Comparison of ENCODE assay signal across 9 mouse cellular contexts in the genomic region with DNA sequence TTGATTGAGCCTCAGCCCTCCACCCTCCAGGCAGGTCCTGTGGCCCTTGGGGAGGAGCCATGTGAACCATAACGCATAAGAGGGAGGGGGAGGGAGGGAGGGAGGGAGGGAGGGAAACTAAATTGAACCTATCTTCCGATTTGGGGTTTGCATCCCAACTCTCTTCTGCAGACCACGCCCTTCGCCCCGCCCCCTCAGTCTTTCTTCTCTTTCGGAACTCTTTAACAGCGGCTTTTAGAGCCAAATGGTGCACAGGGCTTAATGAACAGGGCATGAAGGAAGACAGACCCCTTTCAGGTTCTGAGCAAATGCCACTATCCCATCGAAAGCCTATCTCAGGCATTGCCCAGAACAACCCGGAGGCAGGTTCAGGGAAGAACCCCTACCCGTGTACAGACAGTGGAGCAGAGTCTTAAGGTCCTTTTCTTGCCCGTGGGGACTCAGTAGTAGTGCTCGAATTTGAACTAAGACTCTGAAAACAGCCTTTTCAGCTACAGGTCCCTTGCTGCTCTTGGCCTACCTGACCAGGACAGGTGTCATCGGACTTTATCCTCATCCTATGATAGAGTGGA. TPM values are rescaled to one million over a fixed set of nuclear protein-coding genes. Genes with fewer than 3 reads are reported as not detected.
DNase-seq lines count a peak whose midpoint lies in the region; ATAC-seq lines count a peak whose summit lies in the region.
"Had no signal": no experiment of that assay in that cellular context is flagged by ENCODE, and none has a peak within 500 bp of the region (broad histone marks: within the 10 kb centered on the region; RNA-seq: fewer than 3 reads in every experiment).

No protein-coding gene starts in this region.

- peak overlapping the region; percentile 51 for H3K9ac ChIP-seq in embryonic facial prominence, embryonic 12.5 days
- H3K9ac ChIP-seq in intestine, embryonic 15.5 days, result no peak overlapping the region
- H3K9ac ChIP-seq in midbrain, embryonic 12.5 days (replicated peaks), result peak overlapping the region; percentile 85

- peak; percentile 60 for DNase-seq in kidney, postnatal 10 days
- no peak for DNase-seq in kidney, postnatal 14 days
- DNase-seq in ovary, postnatal 10 days (ENCODE audit: low spot score), result no peak
- no peak for DNase-seq in layer of hippocampus, postnatal 36 days
- DNase-seq in urinary bladder, adult 2 months (ENCODE audit: low spot score), result no peak

- H3K36me3 ChIP-seq in embryonic facial prominence, embryonic 12.5 days, result no peaks in the 10 kb centered on the region
- H3K36me3 ChIP-seq in intestine, embryonic 15.5 days, result no peaks in the 10 kb centered on the region
- H3K36me3 ChIP-seq in midbrain, embryonic 12.5 days, result no peaks in the 10 kb centered on the region; the same call in 1 of the 2 replicates

- ATAC-seq in embryonic facial prominence, embryonic 12.5 days (ENCODE audit: insufficient number of reproducible peaks, insufficient read depth, low FRiP score, low TSS enrichment), result no peak
- ATAC-seq in intestine, embryonic 15.5 days, result no peak; the same call in 1 of the 2 replicates
- peak; percentile 17; the same call in 1 of the 2 replicates for ATAC-seq in midbrain, embryonic 12.5 days (ENCODE audit: low FRiP score, low read depth)

- WGBS in embryonic facial prominence, embryonic 12.5 days, result 2% methylated on average over 12 of the region's 13 CpGs
- 3% methylated on average over 13 of the region's 13 CpGs for WGBS in intestine, embryonic 15.5 days
- WGBS in midbrain, embryonic 12.5 days, result under 1% methylated on average over 13 of the region's 13 CpGs

- no peak overlapping the region for H3K27ac ChIP-seq in embryonic facial prominence, embryonic 12.5 days
- no peak overlapping the region for H3K27ac ChIP-seq in intestine, embryonic 15.5 days
- H3K27ac ChIP-seq in midbrain, embryonic 12.5 days (replicated peaks), result peak overlapping the region; percentile 87

- H3K4me2 ChIP-seq in embryonic facial prominence, embryonic 12.5 days (replicated peaks), result peak overlapping the region; percentile 84
- H3K4me2 ChIP-seq in intestine, embryonic 15.5 days (replicated peaks), result peak overlapping the region; percentile 60
- peak overlapping the region; percentile 82 for H3K4me2 ChIP-seq in midbrain, embryonic 12.5 days (replicated peaks)

- H3K4me1 ChIP-seq in embryonic facial prominence, embryonic 12.5 days, result peaks cover 21% of the 10 kb centered on the region; the same call in 1 of the 2 replicates
- H3K4me1 ChIP-seq in intestine, embryonic 15.5 days (replicated peaks), result peaks cover 18% of the 10 kb centered on the region
- peaks cover 29% of the 10 kb centered on the region for H3K4me1 ChIP-seq in midbrain, embryonic 12.5 days

- peaks cover 6% of the 10 kb centered on the region for H3K27me3 ChIP-seq in embryonic facial prominence, embryonic 12.5 days
- H3K27me3 ChIP-seq in intestine, embryonic 15.5 days (replicated peaks), result peaks cover 11% of the 10 kb centered on the region
- H3K27me3 ChIP-seq in midbrain, embryonic 12.5 days, result peaks cover 11% of the 10 kb centered on the region

- no peaks in the 10 kb centered on the region for H3K9me3 ChIP-seq in embryonic facial prominence, embryonic 12.5 days
- no peaks in the 10 kb centered on the region for H3K9me3 ChIP-seq in intestine, embryonic 15.5 days
- H3K9me3 ChIP-seq in midbrain, embryonic 12.5 days, result no peaks in the 10 kb centered on the region

- H3K4me3 ChIP-seq in embryonic facial prominence, embryonic 12.5 days, result peak overlapping the region; percentile 42
- peak overlapping the region; percentile 23; the same call in 1 of the 2 replicates for H3K4me3 ChIP-seq in intestine, embryonic 15.5 days (replicated peaks)
- peak overlapping the region; percentile 59 for H3K4me3 ChIP-seq in midbrain, embryonic 12.5 days

RNA-seq across cellular contexts. Expression of a gene that starts 0.6 kb away (rescaled TPM):
- polyA plus RNA-seq in embryonic facial prominence, embryonic 12.5 days (2016; fragmentation: Nextera tagmentation; extraction: Ambion mirVana), result 2.6 and 2.9 TPM in 2 replicates
- 0.75 and 1.1 TPM in 2 replicates for polyA plus RNA-seq in intestine, embryonic 15.5 days (2015; fragmentation: Nextera tagmentation; extraction: Ambion mirVana)
- 7.6 and 9.2 TPM in 2 replicates for polyA plus RNA-seq in midbrain, embryonic 12.5 days (2016; fragmentation: Nextera tagmentation; extraction: Ambion mirVana)
- under 1 TPM; 0.15 to 0.66 TPM for total RNA-seq in layer of hippocampus, postnatal 36 days (2021)
- polyA plus RNA-seq in urinary bladder, adult 2 months (2012; rRNA removed), result 0.01 TPM in 1 of 2 replicates, not detected in the other
- polyA plus RNA-seq: large intestine, adult 2 months had no signal

RNA-seq across cellular contexts. Expression of a gene that starts 20.1 kb away (rescaled TPM):
- polyA plus RNA-seq in embryonic facial prominence, embryonic 12.5 days (2016; fragmentation: Nextera tagmentation; extraction: Ambion mirVana), result 17.0 and 17.1 TPM in 2 replicates
- polyA plus RNA-seq in intestine, embryonic 15.5 days (2015; fragmentation: Nextera tagmentation; extraction: Ambion mirVana), result 4.9 and 5.0 TPM in 2 replicates
- 23.6 and 25.5 TPM in 2 replicates for polyA plus RNA-seq in midbrain, embryonic 12.5 days (2016; fragmentation: Nextera tagmentation; extraction: Ambion mirVana)
- 10 to 100 TPM; 15.6 to 16.5 TPM for total RNA-seq in layer of hippocampus, postnatal 36 days (2021)
- 2.7 and 3.4 TPM in 2 replicates for polyA plus RNA-seq in urinary bladder, adult 2 months (2012; rRNA removed)

RNA-seq across cellular contexts. Expression of a gene that starts 32.3 kb away (rescaled TPM):
- polyA plus RNA-seq in embryonic facial prominence, embryonic 12.5 days (2016; fragmentation: Nextera tagmentation; extraction: Ambion mirVana), result 0.08 TPM in 2 replicates
- 0.61 and 0.64 TPM in 2 replicates for polyA plus RNA-seq in intestine, embryonic 15.5 days (2015; fragmentation: Nextera tagmentation; extraction: Ambion mirVana)
- 0.05 TPM in 1 of 2 replicates, not detected in the other for polyA plus RNA-seq in midbrain, embryonic 12.5 days (2016; fragmentation: Nextera tagmentation; extraction: Ambion mirVana)
- total RNA-seq in layer of hippocampus, postnatal 36 days (2021), result not detected
- 0.01 and 0.03 TPM in 2 replicates for polyA plus RNA-seq in urinary bladder, adult 2 months (2012; rRNA removed)

RNA-seq across cellular contexts. Expression of a gene that starts 41.7 kb away (rescaled TPM):
- polyA plus RNA-seq in embryonic facial prominence, embryonic 12.5 days (2016; fragmentation: Nextera tagmentation; extraction: Ambion mirVana), result 91.7 TPM in 2 replicates
- 58.1 and 63.0 TPM in 2 replicates for polyA plus RNA-seq in intestine, embryonic 15.5 days (2015; fragmentation: Nextera tagmentation; extraction: Ambion mirVana)
- 88.2 and 89.3 TPM in 2 replicates for polyA plus RNA-seq in midbrain, embryonic 12.5 days (2016; fragmentation: Nextera tagmentation; extraction: Ambion mirVana)
- 100 to 1,000 TPM; 179 to 195 TPM for total RNA-seq in layer of hippocampus, postnatal 36 days (2021)
- polyA plus RNA-seq in urinary bladder, adult 2 months (2012; rRNA removed), result 33.8 and 36.2 TPM in 2 replicates
